Mouse (Mus musculus): ENCODE results near the gene Sf3b4. TPM values are rescaled to one million over a fixed set of nuclear protein-coding genes. Genes with fewer than 3 reads are reported as not detected.
A peak's percentile ranks its signal among the peaks of the same experiment; 100 is the strongest.

Gene Sf3b4
- polyA plus RNA-seq, 1 experiment from 2014 or later: 128 TPM

- no peak for TF ChIP-seq CTCF (IDR thresholded peaks at IDR 0.05; ENCODE audit: low read depth)
- WGBS: 86% methylated on average over 2 of the region's 2 CpGs
- DNase-seq (ENCODE audit: low spot score) (no peak), ATAC-seq (replicated peaks; ENCODE audit: low FRiP score, low read depth) (no peak)
- Histone ChIP-seq H3K4me1 (replicated peaks; ENCODE audit: insufficient read depth, low read length) (peaks cover 20% of the 10 kb centered on the region; the same call in 1 of the 2 replicates), H3K4me2 (ENCODE audit: low read length) (no peak overlapping the region), H3K36me3 (ENCODE audit: insufficient read depth, low read length) (peaks cover 34% of the 10 kb centered on the region), H3K27me3 (ENCODE audit: insufficient read depth, low read length) (no peaks in the 10 kb centered on the region), H3K27ac (no peak overlapping the region), H3K9me3 (replicated peaks; ENCODE audit: low read length) (no peaks in the 10 kb centered on the region), H3K9ac (ENCODE audit: low read depth, low read length) (no peak overlapping the region), H3K4me3 (replicated peaks; ENCODE audit: low read depth, low read length) (no peak overlapping the region)
Measured at GRCm38 (mm10) chr3:96178902-96179301, 6.8 kb downstream of the Sf3b4 start.

- TF ChIP-seq CTCF (IDR thresholded peaks at IDR 0.05; ENCODE audit: low read depth): no peak
- Histone ChIP-seq H3K9ac (ENCODE audit: low read depth, low read length) (no peak overlapping the region), H3K4me3 (replicated peaks; ENCODE audit: low read depth, low read length) (no peak overlapping the region), H3K4me1 (replicated peaks; ENCODE audit: insufficient read depth, low read length) (peaks cover 15% of the 10 kb centered on the region; the same call in 1 of the 2 replicates), H3K4me2 (ENCODE audit: low read length) (no peak overlapping the region), H3K36me3 (ENCODE audit: insufficient read depth, low read length) (peaks cover 31% of the 10 kb centered on the region), H3K27me3 (ENCODE audit: insufficient read depth, low read length) (no peaks in the 10 kb centered on the region), H3K27ac (no peak overlapping the region), H3K9me3 (replicated peaks; ENCODE audit: low read length) (no peaks in the 10 kb centered on the region)
- no peak for ATAC-seq (replicated peaks; ENCODE audit: low FRiP score, low read depth)
- no peak for DNase-seq (ENCODE audit: low spot score)
- WGBS: 59% methylated on average over 4 of the region's 4 CpGs
Measured at GRCm38 (mm10) chr3:96179531-96179930, 7.4 kb downstream of the Sf3b4 start.

DNA sequence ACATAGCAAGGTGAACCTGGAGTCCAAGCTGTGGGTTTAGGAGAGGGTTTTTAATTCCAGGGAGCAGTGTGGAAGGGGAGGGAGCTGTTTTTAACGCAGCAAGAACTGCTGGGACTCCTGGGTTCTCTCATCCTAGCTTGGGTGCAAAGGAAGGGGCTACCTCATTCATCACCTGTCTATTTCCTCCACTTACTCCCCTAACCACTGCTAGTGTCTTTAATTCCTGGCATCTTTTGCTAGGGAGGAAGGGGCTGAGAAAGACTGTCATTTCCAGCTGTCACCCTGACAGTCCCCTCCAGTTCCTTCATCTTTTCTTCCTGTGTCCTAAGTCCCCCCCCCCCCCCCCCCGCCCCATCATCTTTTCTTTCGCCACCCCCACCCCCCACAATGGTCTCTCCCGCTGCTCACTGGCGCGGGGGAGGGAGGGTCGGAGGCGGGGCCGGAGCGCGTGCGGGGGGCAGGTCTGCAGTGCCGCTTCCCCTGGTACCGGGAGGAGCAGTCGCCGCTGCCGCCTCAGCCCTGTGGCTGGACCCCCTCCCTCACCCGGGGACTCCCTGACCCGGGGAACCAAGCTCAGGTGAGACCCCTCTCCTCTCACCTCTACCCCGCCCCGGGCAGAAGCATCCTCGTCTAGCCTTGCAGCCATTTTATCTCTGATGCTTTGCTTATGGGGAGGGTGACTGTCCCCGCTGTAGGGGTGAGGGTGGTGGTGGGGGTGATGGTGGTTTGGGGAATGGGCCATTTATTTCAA lies 8.8 kb downstream of the Sf3b4 start, which contains the start of gene Sv2a:
Gene Sv2a (plus strand): TSS at position 425 of the 751 bp plus-strand sequence.
- no peaks in the 10 kb centered on the region for H3K9me3 ChIP-seq (replicated peaks; ENCODE audit: low read length)
- H3K4me1 ChIP-seq (replicated peaks; ENCODE audit: insufficient read depth, low read length): peaks cover 15% of the 10 kb centered on the region; the same call in 1 of the 2 replicates
- DNase-seq (ENCODE audit: low spot score) (peak; percentile 59), ATAC-seq (replicated peaks; ENCODE audit: low FRiP score, low read depth) (peak; percentile 57)
- peak within 1 kb of the TSS; percentile 56 for H3K4me3 ChIP-seq (replicated peaks; ENCODE audit: low read depth, low read length)
- 2% methylated on average over 18 of the region's 23 CpGs for WGBS
- H3K27me3 ChIP-seq (ENCODE audit: insufficient read depth, low read length): no peaks in the 10 kb centered on the region
- H3K4me2 ChIP-seq (ENCODE audit: low read length): peak within 1 kb of the TSS; percentile 82
- H3K36me3 ChIP-seq (ENCODE audit: insufficient read depth, low read length): peaks cover 20% of the 10 kb centered on the region
- peak within 1 kb of the TSS; percentile 15; the same call in 1 of the 2 replicates for H3K27ac ChIP-seq
- no peak for TF ChIP-seq CTCF (IDR thresholded peaks at IDR 0.05; ENCODE audit: low read depth)
- peak within 1 kb of the TSS; percentile 65 for H3K9ac ChIP-seq (ENCODE audit: low read depth, low read length)

GRCm38 (mm10) chr3:96181510-96182381 lies 9.6 kb downstream of the Sf3b4 start:
- WGBS: 37% methylated on average over 12 of the region's 12 CpGs
- Histone ChIP-seq H3K4me2 (ENCODE audit: low read length) (peak overlapping the region; percentile 82), H3K9me3 (replicated peaks; ENCODE audit: low read length) (no peaks in the 10 kb centered on the region), H3K9ac (ENCODE audit: low read depth, low read length) (peak overlapping the region; percentile 42), H3K27me3 (ENCODE audit: insufficient read depth, low read length) (no peaks in the 10 kb centered on the region), H3K27ac (peak overlapping the region; percentile 15; the same call in 1 of the 2 replicates), H3K36me3 (ENCODE audit: insufficient read depth, low read length) (peaks cover 12% of the 10 kb centered on the region), H3K4me1 (replicated peaks; ENCODE audit: insufficient read depth, low read length) (peaks cover 15% of the 10 kb centered on the region; the same call in 1 of the 2 replicates), H3K4me3 (replicated peaks; ENCODE audit: low read depth, low read length) (peak overlapping the region; percentile 56)
- no peak for DNase-seq (ENCODE audit: low spot score)
- TF ChIP-seq CTCF (IDR thresholded peaks at IDR 0.05; ENCODE audit: low read depth): no peak
- peak; percentile 30; the same call in 1 of the 2 replicates for ATAC-seq (replicated peaks; ENCODE audit: low FRiP score, low read depth)

DNA sequence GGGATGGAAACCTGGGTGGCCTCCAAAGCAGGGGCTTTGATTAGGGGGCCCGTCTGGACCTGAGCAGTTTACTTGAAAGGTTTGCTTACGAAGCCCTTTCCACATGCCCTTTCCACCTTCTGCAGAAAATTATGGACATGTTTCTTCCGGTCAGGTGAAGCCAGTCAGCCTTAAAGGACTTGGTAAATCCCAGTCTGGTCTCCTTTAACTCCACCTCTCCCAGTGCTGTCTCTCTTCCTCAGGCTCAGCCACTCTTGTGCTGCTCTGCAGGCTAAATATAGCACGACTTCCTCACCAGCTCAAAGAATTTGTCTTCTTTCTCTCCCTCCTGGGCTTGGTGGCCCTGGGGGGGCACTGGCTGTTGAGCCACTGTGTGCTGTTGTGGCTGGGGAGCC lies 10.2 kb downstream of the Sf3b4 start:
- ATAC-seq (replicated peaks; ENCODE audit: low FRiP score, low read depth) (no peak), DNase-seq (ENCODE audit: low spot score) (peak; percentile 41)
- Histone ChIP-seq H3K9me3 (replicated peaks; ENCODE audit: low read length) (no peaks in the 10 kb centered on the region), H3K4me2 (ENCODE audit: low read length) (peak overlapping the region; percentile 82), H3K36me3 (ENCODE audit: insufficient read depth, low read length) (peaks cover 9% of the 10 kb centered on the region), H3K4me1 (replicated peaks; ENCODE audit: insufficient read depth, low read length) (peaks cover 15% of the 10 kb centered on the region; the same call in 1 of the 2 replicates), H3K27ac (peak overlapping the region; percentile 15; the same call in 1 of the 2 replicates), H3K9ac (ENCODE audit: low read depth, low read length) (no peak overlapping the region), H3K4me3 (replicated peaks; ENCODE audit: low read depth, low read length) (no peak overlapping the region), H3K27me3 (ENCODE audit: insufficient read depth, low read length) (no peaks in the 10 kb centered on the region)
- no peak for TF ChIP-seq CTCF (IDR thresholded peaks at IDR 0.05; ENCODE audit: low read depth)
- WGBS: 12% methylated on average over 4 of the region's 4 CpGs

DNA sequence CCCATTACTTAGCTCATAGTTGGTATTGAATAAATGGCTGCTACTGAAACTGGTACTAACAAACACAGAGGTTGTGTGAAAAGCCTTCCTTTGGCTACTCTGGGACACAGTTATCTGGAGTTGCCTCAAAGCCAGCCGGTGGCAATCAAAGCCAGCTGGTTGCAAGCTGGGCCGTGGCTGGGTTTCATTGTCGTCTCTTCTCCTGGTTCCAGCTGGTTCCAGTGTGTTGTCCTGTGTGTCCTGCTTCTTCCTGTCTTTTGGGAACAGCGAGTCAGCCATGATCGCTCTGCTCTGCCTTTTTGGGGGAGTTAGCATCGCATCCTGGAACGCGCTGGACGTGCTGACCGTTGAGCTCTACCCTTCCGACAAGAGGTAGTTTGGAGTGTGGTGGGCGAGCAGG lies 20.8 kb downstream of the Sf3b4 start:
- H3K4me3 ChIP-seq (replicated peaks; ENCODE audit: low read depth, low read length): no peak overlapping the region
- 67% methylated on average over 12 of the region's 12 CpGs for WGBS
- H3K9ac ChIP-seq (ENCODE audit: low read depth, low read length): no peak overlapping the region
- peaks cover 12% of the 10 kb centered on the region for H3K4me1 ChIP-seq (replicated peaks; ENCODE audit: insufficient read depth, low read length)
- H3K36me3 ChIP-seq (ENCODE audit: insufficient read depth, low read length): no peaks in the 10 kb centered on the region
- DNase-seq (ENCODE audit: low spot score): no peak
- TF ChIP-seq CTCF (IDR thresholded peaks at IDR 0.05; ENCODE audit: low read depth): no peak
- ATAC-seq (replicated peaks; ENCODE audit: low FRiP score, low read depth): no peak
- no peaks in the 10 kb centered on the region for H3K27me3 ChIP-seq (ENCODE audit: insufficient read depth, low read length)
- no peak overlapping the region for H3K4me2 ChIP-seq (ENCODE audit: low read length)
- no peaks in the 10 kb centered on the region for H3K9me3 ChIP-seq (replicated peaks; ENCODE audit: low read length)
- no peak overlapping the region for H3K27ac ChIP-seq
